Mouse (Mus musculus): ENCODE results near the gene Arpin.

- no peak for TF ChIP-seq CTCF (IDR thresholded peaks at IDR 0.05; ENCODE audit: borderline replicate concordance, insufficient read depth, low read length)
- TF ChIP-seq POLR2A (IDR thresholded peaks at IDR 0.05; ENCODE audit: low read depth, low read length), result no peak
Measured at GRCm38 (mm10) chr7:79880033-79880432, 55.1 kb downstream of the Arpin start.
